Mouse (Mus musculus) erythroblast, embryonic 14.5 days (primary cell): ENCODE data around the gene Magi1.

Source experiments
- GATA1 ChIP-seq: IDR thresholded peaks from 2 replicates; pipeline ENCODE4 v1.6.1; 2012; ENCODE audit warnings: low read length, inconsistent platforms, mixed read lengths
- TAL1 ChIP-seq: IDR thresholded peaks from 3 replicates; pipeline ENCODE4 v1.6.1; 2012; ENCODE audit warnings: low read length, inconsistent platforms, mixed read lengths

DNA sequence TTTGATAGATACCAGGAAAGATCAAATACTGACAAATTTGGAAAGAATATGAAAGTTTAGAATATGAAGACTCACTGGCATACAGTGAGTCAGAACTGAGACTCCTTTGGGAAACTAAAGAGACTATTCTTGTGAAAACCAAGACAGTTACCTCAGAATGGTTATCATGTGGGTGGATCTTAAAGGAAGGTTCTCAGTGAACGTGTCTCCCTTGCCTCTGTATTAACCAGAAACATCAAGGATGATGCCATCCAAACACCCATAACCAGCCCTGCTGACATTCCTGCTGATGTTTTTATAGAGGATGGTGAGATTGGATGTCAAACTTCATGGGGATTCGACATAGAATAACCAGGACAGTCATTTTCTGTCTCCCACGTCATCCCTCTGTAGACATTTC is 496.7 kb downstream of the Magi1 start:
- TF ChIP-seq GATA1 (no peak), TAL1 (no peak)
